In genomic region chr5:137519691-137520550, GRCm38 (mm10) we compare ENCODE assay signal across 29 mouse cellular contexts. TPM values are rescaled to one million over a fixed set of nuclear protein-coding genes. Genes with fewer than 3 reads are reported as not detected.
"Had no signal": no experiment of that assay in that cellular context is flagged by ENCODE, and none has a peak within 500 bp of the region (broad histone marks: within the 10 kb centered on the region; RNA-seq: fewer than 3 reads in every experiment).

No protein-coding gene starts in this region.

- H3K27me3 ChIP-seq: kidney, embryonic 15.5 days; limb, embryonic 13.5 days; liver, embryonic 12.5 days; liver, embryonic 15.5 days; lung, embryonic 15.5 days; midbrain, embryonic 12.5 days; midbrain, embryonic 15.5 days; neural tube, embryonic 13.5 days had no signal

- H3K9ac ChIP-seq: kidney, embryonic 15.5 days; limb, embryonic 13.5 days; liver, embryonic 12.5 days; liver, embryonic 15.5 days; lung, embryonic 15.5 days; midbrain, embryonic 12.5 days; midbrain, embryonic 15.5 days; neural tube, embryonic 13.5 days had no signal

- H3K9me3 ChIP-seq: kidney, embryonic 15.5 days; limb, embryonic 13.5 days; liver, embryonic 12.5 days; liver, embryonic 15.5 days; lung, embryonic 15.5 days; midbrain, embryonic 12.5 days; midbrain, embryonic 15.5 days; neural tube, embryonic 13.5 days had no signal

- DNase-seq: kidney, postnatal 10 days; kidney, postnatal 36 days; layer of hippocampus, postnatal 36 days; liver; lung, adult 18-20 months; lung, postnatal 36 days; thymus, postnatal 36 days had no signal

- H3K4me2 ChIP-seq: kidney, embryonic 15.5 days; limb, embryonic 13.5 days; liver, embryonic 12.5 days; liver, embryonic 15.5 days; lung, embryonic 15.5 days; midbrain, embryonic 12.5 days; midbrain, embryonic 15.5 days; neural tube, embryonic 13.5 days had no signal

- H3K4me3 ChIP-seq: kidney, embryonic 15.5 days; left cerebral cortex, adult 2 months; limb, embryonic 13.5 days; liver, embryonic 12.5 days; liver, embryonic 15.5 days; lung, embryonic 15.5 days; midbrain, embryonic 12.5 days; midbrain, embryonic 15.5 days; myocyte; neural tube, embryonic 13.5 days had no signal

- H3K4me1 ChIP-seq: midbrain, embryonic 12.5 days had no signal

- ATAC-seq: intestine, embryonic 16.5 days; liver, embryonic 12.5 days; midbrain, embryonic 15.5 days had no signal

- H3K27ac ChIP-seq: kidney, embryonic 15.5 days; left cerebral cortex, adult 2 months; limb, embryonic 13.5 days; liver, embryonic 12.5 days; liver, embryonic 15.5 days; lung, embryonic 15.5 days; midbrain, embryonic 12.5 days; midbrain, embryonic 15.5 days; neural tube, embryonic 13.5 days had no signal

RNA-seq across cellular contexts. Expression of gene Epo, which starts 13.1 kb away (rescaled TPM):
- total RNA-seq: layer of hippocampus, adult 8-10 months; layer of hippocampus, postnatal 10 days; layer of hippocampus, postnatal 36 days; left cerebral cortex, adult 2 months; left cerebral cortex, postnatal 10 days; left cerebral cortex, postnatal 36 days; megakaryocyte progenitor cell, adult 5-6 weeks; megakaryocyte-erythroid progenitor cell, adult 5-6 weeks; monocyte, adult 5-6 weeks; neutrophil, adult 5-6 weeks had no signal
- polyA plus RNA-seq: midbrain, embryonic 12.5 days; midbrain, embryonic 15.5 days; myocyte; neural tube, embryonic 13.5 days; small intestine, adult 2 months; spleen, adult 2 months; thymus, postnatal 0 days had no signal

RNA-seq across cellular contexts. Expression of gene Actl6b, which starts 33.4 kb away (rescaled TPM):
- total RNA-seq: megakaryocyte progenitor cell, adult 5-6 weeks; megakaryocyte-erythroid progenitor cell, adult 5-6 weeks; monocyte, adult 5-6 weeks; neutrophil, adult 5-6 weeks had no signal
- polyA plus RNA-seq: liver, embryonic 12.5 days; myocyte; spleen, adult 2 months had no signal
